Mouse (Mus musculus) left cerebral cortex, adult 18-20 months (tissue): Measurements from ENCODE around the gene Lrp6. TPM values are rescaled to one million over a fixed set of nuclear protein-coding genes. Genes with fewer than 3 reads are reported as not detected.
A peak's percentile ranks its signal among the peaks of the same experiment; 100 is the strongest.

Experiments used
- DNase-seq, 2 experiments: peaks; one replicate each; pipeline ENCODE4 v3.0.0; 2021 to 2022; ENCODE audit warnings: low spot score in 2 of 2, mixed read lengths in 1 of 2
- total RNA-seq, 2 experiments: library from RNA; stranded (reverse); gene quantifications; 2 replicates each; pipeline ENCODE4 v1.2.3; 2021

Lrp6 gene
- total RNA-seq, 2 experiments from 2014 or later, result 45.9 to 47.3 TPM

GRCm38 (mm10) chr6:134439401-134440021, 127.3 kb downstream of the Lrp6 start:
- peak; percentile 50 to 69 for DNase-seq

- DNase-seq, result no peak
Measured at GRCm38 (mm10) chr6:134436955-134437354, 129.8 kb downstream of the Lrp6 start.

DNA sequence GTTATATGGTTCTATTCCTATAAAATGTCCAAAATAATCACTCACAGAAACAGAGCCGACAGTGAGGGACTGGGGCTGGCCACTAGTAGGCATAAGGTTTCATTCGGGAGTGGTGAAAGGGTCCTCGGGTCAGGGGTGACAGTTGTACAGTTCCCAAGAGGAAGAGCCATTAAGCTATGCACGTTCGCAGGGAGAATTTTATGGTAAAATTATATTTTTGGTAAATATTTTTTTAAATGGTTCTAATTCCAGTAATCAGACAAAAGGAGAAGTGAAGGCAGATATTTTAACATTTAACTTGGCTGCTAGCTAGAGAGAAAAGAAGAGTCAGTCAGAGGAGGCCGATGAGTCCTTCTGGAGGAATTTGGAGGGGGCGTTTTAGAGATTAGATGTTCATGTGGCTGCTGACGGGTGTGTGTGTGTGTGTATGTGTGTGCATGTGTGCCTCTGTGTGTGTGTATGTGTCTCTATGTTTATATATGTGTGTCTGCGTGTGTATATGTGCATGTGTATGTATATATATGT, 131.8 kb downstream of the Lrp6 start:
- no peak for DNase-seq

DNA sequence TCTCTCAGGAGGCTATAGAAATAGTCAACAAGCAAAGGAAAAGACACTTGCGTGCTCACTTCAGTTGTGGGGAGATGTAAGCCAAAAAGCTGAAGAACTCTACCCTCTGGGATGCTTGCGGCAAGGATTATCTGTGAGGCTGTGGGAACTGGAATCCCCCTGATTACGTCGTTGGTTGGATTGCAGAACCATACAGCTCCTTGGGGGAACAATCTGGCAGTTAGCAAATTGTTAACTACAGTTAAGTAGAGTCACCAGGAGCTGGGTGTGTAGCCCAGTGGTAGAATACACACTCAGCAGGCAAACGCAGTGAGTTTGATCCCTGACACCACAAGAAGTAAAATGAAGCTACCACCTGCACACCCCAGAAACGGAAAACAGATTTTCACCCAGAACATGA, 132.7 kb downstream of the Lrp6 start:
- DNase-seq, result no peak

DNA sequence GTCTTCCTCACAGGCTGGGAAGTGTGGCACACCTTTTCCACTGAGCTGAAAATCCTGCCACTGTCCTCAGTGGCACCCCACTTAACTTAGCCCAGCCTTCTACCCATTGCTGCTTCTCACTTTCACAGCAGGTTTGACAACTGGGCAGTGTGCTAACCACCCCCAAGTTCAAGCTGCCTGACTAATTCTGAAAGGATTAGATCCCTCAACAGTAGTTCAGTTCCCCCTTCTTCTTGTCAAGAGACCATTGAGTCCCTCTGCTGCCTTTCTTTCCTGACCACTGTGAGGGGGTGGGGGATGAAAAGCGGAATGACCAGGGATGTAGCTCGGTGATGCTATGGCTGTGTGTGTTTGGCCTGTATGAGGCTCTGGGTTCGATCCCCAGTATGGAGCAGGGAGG, 133.5 kb downstream of the Lrp6 start:
- DNase-seq, result no peak

GRCm38 (mm10) chr6:134431583-134431982, 135.2 kb downstream of the Lrp6 start:
- DNase-seq, result no peak

DNA sequence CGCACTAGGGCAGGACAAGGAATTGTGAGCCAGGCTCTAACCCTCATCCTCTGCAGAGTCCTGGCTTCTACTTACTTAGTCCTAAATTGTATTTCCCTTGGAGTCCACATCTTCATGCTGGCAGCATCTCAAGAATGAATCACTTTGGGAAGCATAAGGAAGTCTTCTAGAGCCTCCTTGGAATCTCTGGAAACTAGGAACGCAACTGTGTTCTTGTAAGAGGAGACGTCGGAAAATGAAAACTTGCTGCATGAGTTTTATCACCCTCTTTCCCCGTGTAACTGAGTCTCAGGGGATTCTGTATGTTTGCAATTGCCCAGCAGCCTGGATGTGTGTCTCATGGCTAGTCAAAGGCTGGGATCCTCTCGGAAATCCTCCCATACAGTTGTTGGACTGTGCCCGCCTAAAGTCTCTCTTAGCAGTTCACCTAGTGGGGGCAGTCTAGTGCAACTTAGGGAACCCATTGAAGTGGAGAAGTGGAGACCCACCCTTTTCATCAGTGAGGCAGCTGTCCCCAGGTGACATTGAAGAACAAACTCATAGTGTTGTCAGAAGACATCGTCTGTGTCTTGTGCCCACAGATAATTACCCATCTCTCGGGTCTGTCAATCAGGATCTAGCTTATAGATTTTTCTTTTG, 136.5 kb downstream of the Lrp6 start:
- DNase-seq, result no peak

- DNase-seq, result no peak
Measured at GRCm38 (mm10) chr6:134428455-134428854, 138.3 kb downstream of the Lrp6 start.

- no peak for DNase-seq
Measured at GRCm38 (mm10) chr6:134427165-134427564, 139.6 kb downstream of the Lrp6 start.

DNA sequence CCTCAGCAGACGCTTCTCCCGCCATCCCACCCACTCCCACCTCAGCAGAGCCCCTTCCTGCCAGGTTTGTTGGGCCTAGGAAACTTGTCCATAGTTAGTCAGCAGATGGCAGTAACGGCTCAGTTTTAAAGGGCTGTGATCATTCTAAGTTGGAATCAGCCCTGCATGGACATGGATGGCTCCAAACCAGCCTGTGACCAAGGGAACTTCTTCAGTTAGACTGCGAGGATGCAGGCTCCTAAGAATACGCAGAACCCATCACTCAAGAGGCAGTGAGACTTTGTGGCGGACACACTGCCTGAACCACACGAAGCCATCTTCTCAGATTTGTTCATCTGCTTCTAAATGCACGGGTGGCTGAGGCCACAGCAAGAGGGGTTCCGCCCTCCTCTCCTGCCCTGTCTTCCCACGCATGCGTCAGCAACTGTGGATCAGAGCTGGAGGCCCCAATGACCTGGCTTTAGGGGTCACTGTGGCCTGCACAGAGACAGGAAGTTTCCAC, 141.5 kb downstream of the Lrp6 start:
- peak; percentile 67 to 70 for DNase-seq

DNA sequence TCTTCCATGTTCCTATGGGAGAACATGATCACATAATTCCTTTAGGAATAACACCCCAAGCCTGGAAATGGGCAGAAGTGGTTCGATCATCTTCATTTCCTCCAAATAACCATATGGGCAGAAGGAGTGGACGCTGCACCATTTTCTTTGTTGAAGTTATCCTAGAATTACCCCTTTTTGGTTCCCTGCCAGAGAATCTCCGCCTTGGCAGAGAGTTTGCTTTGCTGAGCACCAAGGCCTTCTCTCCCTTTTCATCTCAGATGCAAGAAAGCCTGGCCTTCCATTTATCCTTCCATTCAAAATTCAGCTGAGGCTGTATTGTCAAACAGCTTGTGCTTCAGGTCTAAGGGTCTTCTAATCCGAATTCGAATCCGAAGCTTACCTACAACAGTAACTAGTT, 144.8 kb downstream of the Lrp6 start:
- no peak for DNase-seq

GRCm38 (mm10) chr6:134420375-134420774, 146.4 kb downstream of the Lrp6 start:
- no peak for DNase-seq

DNA sequence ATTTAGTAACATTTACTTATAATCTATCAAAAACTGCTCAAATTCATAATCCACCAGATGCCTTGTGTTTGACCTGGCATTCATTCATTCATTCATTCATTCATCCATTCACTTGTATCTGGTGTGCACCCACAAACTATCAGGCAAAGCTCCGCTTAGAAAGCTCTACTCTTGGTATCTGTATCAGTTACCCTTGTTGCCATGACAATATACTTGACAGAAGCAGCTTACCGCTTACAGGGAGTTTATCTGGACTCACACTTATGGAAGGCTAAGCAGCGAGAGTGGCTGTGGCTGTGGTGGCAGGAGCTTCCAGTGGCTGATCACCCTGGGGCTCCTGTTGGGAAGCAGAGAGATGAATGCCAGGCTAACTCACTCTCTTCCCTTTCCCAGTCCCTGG, 148.9 kb downstream of the Lrp6 start:
- DNase-seq, result no peak

GRCm38 (mm10) chr6:134416556-134417105, 150.1 kb downstream of the Lrp6 start:
- no peak for DNase-seq

- DNase-seq, result no peak
Measured at GRCm38 (mm10) chr6:134414532-134414883, 152.3 kb downstream of the Lrp6 start.

DNA sequence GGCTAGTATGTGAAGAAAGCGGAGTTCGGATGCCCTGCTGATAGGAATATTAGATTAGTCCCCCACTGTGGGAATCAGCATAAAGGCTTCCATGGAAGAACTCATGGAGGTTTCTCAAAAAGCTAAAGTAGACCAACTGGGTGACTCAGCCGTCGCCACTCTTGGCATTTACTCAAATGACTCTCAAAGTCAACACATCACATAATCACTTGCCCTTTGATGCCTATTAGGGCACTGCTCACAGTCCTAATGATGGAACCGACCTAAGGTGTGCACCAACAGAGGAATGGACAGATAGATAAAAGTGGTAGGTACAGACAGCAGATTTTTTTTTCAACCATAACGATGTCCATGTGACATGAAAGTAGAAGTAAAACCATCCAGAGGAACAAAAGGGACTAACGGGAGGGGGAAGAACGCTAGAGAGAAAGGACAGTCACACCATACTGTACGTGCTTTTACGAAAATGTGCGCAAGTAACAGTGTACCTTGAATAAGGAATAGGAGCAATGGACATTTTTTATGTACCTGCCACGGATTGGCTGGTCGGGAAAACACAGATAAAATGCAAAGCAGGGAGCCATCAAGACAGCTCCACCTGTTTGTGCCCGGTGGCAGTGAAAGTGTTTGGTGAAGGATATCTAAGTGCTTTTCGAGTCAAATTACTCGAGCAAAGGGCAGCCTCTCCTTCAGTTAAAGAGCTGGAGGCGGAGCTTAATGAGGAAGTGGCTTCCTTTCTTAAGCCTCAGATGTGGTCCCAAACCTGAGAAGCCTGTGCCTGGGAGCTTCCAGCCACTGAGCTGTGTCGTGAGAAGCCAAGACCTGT, 152.8 kb downstream of the Lrp6 start:
- no peak for DNase-seq

DNA sequence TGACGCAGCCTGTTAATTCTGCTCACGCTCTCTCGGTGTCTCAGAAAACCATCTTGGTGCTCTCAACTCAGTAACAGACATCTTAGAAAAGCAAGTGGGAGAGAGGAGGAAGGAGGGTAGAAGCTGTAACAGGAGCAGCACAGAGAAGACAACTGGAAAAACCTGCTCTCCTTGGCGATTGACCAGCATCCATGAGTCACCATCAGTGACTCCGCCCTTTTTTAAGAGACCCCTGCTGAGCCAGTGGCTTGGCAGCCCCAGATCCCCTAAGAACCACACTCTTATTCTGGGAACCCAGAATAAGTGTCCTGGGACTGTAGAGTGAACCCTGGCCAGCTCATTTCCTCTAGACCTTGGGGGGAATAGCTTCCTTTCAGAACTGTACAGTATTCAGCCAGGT, 159.5 kb downstream of the Lrp6 start:
- no peak for DNase-seq

GRCm38 (mm10) chr6:134403684-134404070, 163.1 kb downstream of the Lrp6 start:
- DNase-seq, result no peak

DNA sequence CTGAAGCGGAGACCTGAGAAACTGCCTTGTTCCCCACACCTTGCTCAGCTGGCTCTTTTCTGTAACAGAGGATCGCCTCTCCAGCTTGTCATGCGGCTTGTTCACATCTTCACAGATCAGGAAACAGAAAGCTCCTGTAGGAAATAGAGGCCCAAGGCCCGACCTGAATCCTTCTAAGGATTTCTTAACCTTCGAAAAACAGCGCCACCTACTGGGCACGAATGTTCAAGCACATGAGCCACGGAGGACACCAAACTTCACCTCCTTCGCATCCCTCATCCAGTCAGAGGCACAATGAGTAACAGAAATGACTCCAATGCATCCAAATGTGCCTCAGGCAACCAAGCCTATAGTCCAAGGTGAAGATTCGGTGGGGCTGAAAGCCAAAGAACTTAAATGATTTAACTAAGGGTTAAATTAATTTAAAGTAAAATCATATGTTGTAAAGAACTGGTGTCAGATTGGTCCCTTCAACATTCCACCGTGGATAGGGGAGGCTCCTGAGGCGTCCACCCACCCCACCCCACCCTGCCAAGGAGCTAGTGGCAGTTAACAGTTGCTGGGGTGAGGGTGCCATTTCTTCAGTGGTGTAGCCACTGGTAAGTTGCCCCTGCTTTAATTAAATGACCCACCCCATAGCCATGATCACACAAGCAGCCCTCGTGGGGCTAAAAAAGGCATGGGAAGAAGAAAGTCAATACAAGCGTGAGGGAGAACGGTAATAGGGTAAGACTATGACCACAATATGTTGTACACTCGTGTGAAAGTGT, 163.7 kb downstream of the Lrp6 start:
- DNase-seq, result peak; percentile 67 to 82
